Mouse (Mus musculus) olfactory bulb, adult 2 months (tissue): Measurements from ENCODE around the gene Apoc4. TPM values are rescaled to one million over a fixed set of nuclear protein-coding genes. Genes with fewer than 3 reads are reported as not detected.
A peak's percentile ranks its signal among the peaks of the same experiment; 100 is the strongest.

Source experiments
- H3K27ac ChIP-seq: fragments of 200-500 bp; 2 replicates; pipeline ENCODE4 v1.5.1; 2012; ENCODE audit warnings: low read depth, low read length; ENCODE audit not compliant: insufficient read depth
- H3K4me1 ChIP-seq: fragments of 200-500 bp; 2 replicates; pipeline ENCODE4 v1.6.1; 2012; ENCODE audit warnings: low read length; ENCODE audit not compliant: control insufficient read depth, insufficient read depth
- H3K4me3 ChIP-seq: fragments of 200-500 bp; 2 replicates; pipeline ENCODE4 v1.5.1; 2012; ENCODE audit warnings: mild to moderate bottlenecking, low read depth, low read length, moderate library complexity; ENCODE audit not compliant: insufficient read depth
- CTCF ChIP-seq: fragments of 200-500 bp; IDR thresholded peaks from 2 replicates; pipeline ENCODE4 v1.5.1; 2012; ENCODE audit warnings: low read depth, mild to moderate bottlenecking, low read length, moderate library complexity; ENCODE audit not compliant: insufficient read depth
- POLR2A ChIP-seq: fragments of 200-500 bp; IDR thresholded peaks from 2 replicates; pipeline ENCODE4 v1.6.1; 2012; ENCODE audit warnings: mild to moderate bottlenecking, low read depth, low read length, moderate library complexity; ENCODE audit not compliant: insufficient read depth
- WGBS: fragments of 180-500 bp; shearing (Covaris S2); methylation state at CpG from one replicate; pipeline ENCODE4 v1.1.7; 2018; 5-methylcytosine and 5-hydroxymethylcytosine counted together
- polyA plus RNA-seq: library from polyadenylated mRNA; stranded (reverse); fragments of >200 nt; gene quantifications from 2 replicates; pipeline ENCODE4 v1.2.4, GENCODE M21; 2012; ENCODE audit warnings: low replicate concordance; ENCODE audit not compliant: missing spikeins, insufficient read depth, insufficient read length

Apoc4 gene
- polyA plus RNA-seq, 1 experiment: not detected

DNA sequence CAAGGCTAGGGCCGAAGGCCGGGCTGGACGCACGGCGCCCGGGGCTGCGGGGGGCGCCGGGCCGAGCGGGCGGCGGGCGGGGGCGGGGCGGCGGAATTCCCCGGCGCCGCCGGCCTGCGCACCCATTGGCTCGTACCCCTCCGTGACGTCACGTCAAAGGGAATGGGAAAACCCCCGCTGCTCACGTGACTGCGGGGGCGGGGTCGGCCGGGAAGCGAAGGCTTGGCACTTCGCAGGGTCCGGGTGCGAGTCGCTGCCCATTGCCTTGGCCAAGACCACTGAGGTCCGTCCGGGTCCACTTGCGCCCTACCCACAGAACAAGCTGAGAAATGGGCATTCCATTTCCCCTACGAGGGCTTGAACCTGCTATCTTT, 51.9 kb downstream of the Apoc4 start, which contains the start of gene Relb:
Gene Relb, minus strand, starts transcription at position 78 of the 374 bp plus-strand sequence.
- peaks cover 10% of the 10 kb centered on the region for H3K4me1 ChIP-seq
- WGBS: 2% methylated on average over 36 of the region's 41 CpGs
- TF ChIP-seq CTCF: no peak
- TF ChIP-seq POLR2A: no peak
- H3K27ac ChIP-seq: no peak within 1 kb of the TSS
- H3K4me3 ChIP-seq: peak within 1 kb of the TSS; percentile 72

DNA sequence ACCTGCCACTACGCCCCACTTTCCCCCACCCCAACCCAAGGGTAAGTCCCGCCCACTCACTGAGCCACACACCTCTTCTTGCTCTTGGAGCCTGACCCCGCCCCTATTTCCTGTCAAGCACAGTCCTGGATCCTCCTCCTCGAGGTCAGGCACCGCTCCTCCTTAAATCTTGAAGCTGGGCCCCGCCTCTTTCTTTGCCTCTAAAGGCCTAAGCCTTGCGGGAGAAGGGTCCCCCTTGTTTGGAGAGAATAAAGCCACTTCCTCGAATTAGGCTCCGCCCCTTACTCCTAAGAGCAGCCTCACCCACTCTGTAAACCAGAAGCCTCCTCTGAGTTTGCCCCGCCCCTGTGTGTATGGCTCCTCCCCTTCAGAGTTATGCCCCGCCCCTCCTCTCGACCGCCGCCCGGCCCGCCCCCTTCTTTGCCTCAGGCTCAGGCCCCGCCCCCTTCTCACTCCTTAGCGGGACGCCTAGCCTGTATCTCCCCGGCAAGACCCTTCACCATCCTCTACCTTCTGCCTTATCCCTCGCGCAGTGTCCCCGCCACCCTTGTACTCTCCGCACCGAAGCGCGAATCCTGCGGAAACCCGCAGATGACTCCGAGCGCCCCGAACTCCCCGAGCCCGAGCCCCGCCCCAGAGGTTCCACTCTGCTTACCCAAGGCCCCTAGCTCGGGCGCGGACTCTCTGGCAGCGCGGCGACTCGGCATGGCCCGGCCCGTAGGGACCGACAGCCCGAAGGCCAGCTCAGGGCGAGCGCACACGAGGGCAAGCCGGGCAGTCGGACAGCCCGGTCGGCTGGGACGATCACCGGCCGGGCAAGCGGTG, 52.5 kb downstream of the Apoc4 start:
- H3K4me1 ChIP-seq: peaks cover 10% of the 10 kb centered on the region
- WGBS: 2% methylated on average over 57 of the region's 57 CpGs
- H3K4me3 ChIP-seq: peak overlapping the region; percentile 72
- no peak for TF ChIP-seq CTCF
- TF ChIP-seq POLR2A: no peak
- no peak overlapping the region for H3K27ac ChIP-seq

DNA sequence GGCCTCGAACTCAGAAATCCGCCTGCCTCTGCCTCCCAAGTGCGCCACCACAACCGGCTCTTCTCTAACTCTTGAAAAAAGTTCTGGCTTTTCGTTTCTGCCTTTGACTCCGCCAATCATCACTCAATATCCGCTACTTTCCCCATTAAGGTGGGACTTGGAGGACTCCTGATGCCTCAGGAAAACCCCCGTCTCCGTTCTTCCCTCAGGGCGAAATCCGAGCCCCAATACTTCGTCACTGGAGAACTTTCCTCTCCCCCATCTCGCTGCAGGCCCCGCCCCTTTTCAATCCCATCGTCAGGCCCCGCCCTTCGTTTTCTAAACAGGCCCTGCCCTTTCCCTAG, 53.1 kb downstream of the Apoc4 start:
- H3K4me3 ChIP-seq: peak overlapping the region; percentile 72
- no peak for TF ChIP-seq CTCF
- TF ChIP-seq POLR2A: no peak
- peaks cover 10% of the 10 kb centered on the region for H3K4me1 ChIP-seq
- no peak overlapping the region for H3K27ac ChIP-seq
- 17% methylated on average over 17 of the region's 17 CpGs for WGBS

Other genes starting within 250 kb of the Apoc4 start
- gene Mark4, start 222.7 kb downstream of the Apoc4 start, polyA plus RNA-seq: not detected in 2 replicates
- gene Exoc3l2, start 218.1 kb downstream of the Apoc4 start, polyA plus RNA-seq: not detected in 2 replicates
- gene Bloc1s3, start 173.1 kb downstream of the Apoc4 start, polyA plus RNA-seq: not detected in 2 replicates
- gene Trappc6a, start 173.1 kb downstream of the Apoc4 start, polyA plus RNA-seq: not detected in 2 replicates
- not detected in 2 replicates for gene Nkpd1, start 163.6 kb downstream of the Apoc4 start, polyA plus RNA-seq
- gene Ppp1r37, start 118.4 kb downstream of the Apoc4 start, polyA plus RNA-seq: not detected in 2 replicates
- not detected in 2 replicates for gene Zfp296, start 104.2 kb downstream of the Apoc4 start, polyA plus RNA-seq
- gene Gemin7, start 103.9 kb downstream of the Apoc4 start, polyA plus RNA-seq: not detected in 2 replicates
- gene Clasrp, start 77.0 kb downstream of the Apoc4 start, polyA plus RNA-seq: not detected in 2 replicates
- gene Relb, start 52.0 kb downstream of the Apoc4 start, polyA plus RNA-seq: not detected in 2 replicates
- not detected in 2 replicates for gene Clptm1, start 16.4 kb downstream of the Apoc4 start, polyA plus RNA-seq
- gene Apoc2, start 3.5 kb downstream of the Apoc4 start, polyA plus RNA-seq: not detected in 2 replicates
- not detected in 2 replicates for gene Gm44805, start 56 bp downstream of the Apoc4 start, polyA plus RNA-seq
- gene Apoc1, start 11.2 kb upstream of the Apoc4 start, polyA plus RNA-seq: not detected in 2 replicates
- gene Apoe, start 17.7 kb upstream of the Apoc4 start, polyA plus RNA-seq: 1,139 and 1,603 TPM in 2 replicates
- not detected in 2 replicates for gene Tomm40, start 34.0 kb upstream of the Apoc4 start, polyA plus RNA-seq
- gene Nectin2, start 69.0 kb upstream of the Apoc4 start, polyA plus RNA-seq: not detected in 2 replicates
- gene Bcam, start 89.5 kb upstream of the Apoc4 start, polyA plus RNA-seq: not detected in 2 replicates
- not detected in 2 replicates for gene Cblc, start 115.3 kb upstream of the Apoc4 start, polyA plus RNA-seq
- not detected in 2 replicates for gene Bcl3, start 141.3 kb upstream of the Apoc4 start, polyA plus RNA-seq
- gene Gm19345, start 170.5 kb upstream of the Apoc4 start, polyA plus RNA-seq: not detected in 2 replicates
- gene Ceacam16, start 179.8 kb upstream of the Apoc4 start, polyA plus RNA-seq: not detected in 2 replicates
- not detected in 2 replicates for gene Ceacam19, start 206.5 kb upstream of the Apoc4 start, polyA plus RNA-seq
- not detected in 2 replicates for gene Pvr, start 239.7 kb upstream of the Apoc4 start, polyA plus RNA-seq